8 mouse cellular contexts compared by ENCODE assay signal in the genomic region with DNA sequence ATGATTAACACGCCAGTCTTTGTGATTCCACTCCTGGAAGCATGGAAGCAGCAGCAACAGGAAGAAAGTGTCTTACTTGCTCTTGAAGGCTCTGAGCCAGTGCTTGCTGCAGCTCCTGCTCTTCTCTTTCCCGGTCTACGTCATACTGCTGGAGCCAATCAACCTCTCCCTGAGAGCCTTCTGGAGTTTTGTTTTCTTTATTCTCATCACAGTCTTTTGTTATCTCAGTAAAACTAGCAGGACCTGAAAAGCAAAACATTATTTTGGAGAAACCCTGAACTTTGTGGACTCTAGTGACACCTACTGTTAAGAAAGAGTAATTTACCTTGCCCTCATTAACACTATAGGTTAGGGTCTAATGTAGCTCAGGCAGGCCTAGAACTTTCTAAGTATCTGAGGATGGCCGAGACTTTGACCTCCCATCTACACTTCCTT. TPM values are rescaled to one million over a fixed set of nuclear protein-coding genes. Genes with fewer than 3 reads are reported as not detected.
A peak's percentile ranks its signal among the peaks of the same experiment; 100 is the strongest.
DNase-seq lines count a peak whose midpoint lies in the region; ATAC-seq lines count a peak whose summit lies in the region.

No protein-coding gene starts in this region.

- peak; percentile 73 for DNase-seq in hindbrain, embryonic 14.5 days (ENCODE audit: low spot score)
- no peak for DNase-seq in hindbrain, embryonic 10.5 days (ENCODE audit: low spot score)
- DNase-seq in ES-CJ7 (ENCODE audit: low read depth, low spot score), result peak; percentile 52
- peak; percentile 47 for DNase-seq in c-Kit-positive CD71-positive TER-119-negative erythroid progenitor cells, embryonic 14.5 days (ENCODE audit: low read depth)
- peak; percentile 26 for DNase-seq in hindlimb bud, embryonic 11.5 days (ENCODE audit: extremely low spot score, low read depth, low spot score)
- peak; percentile 11 for DNase-seq in lung, postnatal 14 days
- no peak for DNase-seq in layer of hippocampus, adult 9-11 months
- no peak for DNase-seq in right cerebral cortex, postnatal 25 days

- H3K9me3 ChIP-seq in hindbrain, embryonic 14.5 days (ENCODE audit: control insufficient read depth, low read length), result no peaks in the 10 kb centered on the region
- no peaks in the 10 kb centered on the region for H3K9me3 ChIP-seq in hindbrain, embryonic 10.5 days

- H3K27ac ChIP-seq in hindbrain, embryonic 14.5 days, result no peak overlapping the region
- H3K27ac ChIP-seq in hindbrain, embryonic 10.5 days, result no peak overlapping the region

- no peaks in the 10 kb centered on the region for H3K4me1 ChIP-seq in hindbrain, embryonic 14.5 days (replicated peaks; ENCODE audit: control insufficient read depth, insufficient read depth, low read length)
- H3K4me1 ChIP-seq in hindbrain, embryonic 10.5 days (replicated peaks), result no peaks in the 10 kb centered on the region

- H3K4me2 ChIP-seq in hindbrain, embryonic 14.5 days (replicated peaks), result no peak overlapping the region

- WGBS in hindbrain, embryonic 14.5 days, result 62% methylated on average over 4 of the region's 4 CpGs
- 74% methylated on average over 4 of the region's 4 CpGs for WGBS in hindbrain, embryonic 10.5 days

- peaks cover 94% of the 10 kb centered on the region for H3K36me3 ChIP-seq in hindbrain, embryonic 14.5 days (replicated peaks; ENCODE audit: control insufficient read depth, insufficient read depth)
- peaks cover 98% of the 10 kb centered on the region for H3K36me3 ChIP-seq in hindbrain, embryonic 10.5 days

- H3K4me3 ChIP-seq in hindbrain, embryonic 14.5 days (replicated peaks; ENCODE audit: low read length), result no peak overlapping the region
- no peak overlapping the region for H3K4me3 ChIP-seq in hindbrain, embryonic 10.5 days

- no peak overlapping the region for H3K9ac ChIP-seq in hindbrain, embryonic 14.5 days

- no peak for ATAC-seq in hindbrain, embryonic 14.5 days (ENCODE audit: low FRiP score)

- H3K27me3 ChIP-seq in hindbrain, embryonic 14.5 days (ENCODE audit: control insufficient read depth, insufficient read depth, low read length), result no peaks in the 10 kb centered on the region
- H3K27me3 ChIP-seq in hindbrain, embryonic 10.5 days (ENCODE audit: insufficient read depth, poor library complexity, severe bottlenecking), result no peaks in the 10 kb centered on the region

RNA-seq across cellular contexts. Expression of gene Vil1, which starts 43.5 kb away (rescaled TPM):
- 0.16 and 0.34 TPM in 2 replicates for polyA plus RNA-seq in hindbrain, embryonic 14.5 days (2014; fragmentation: Nextera tagmentation; extraction: Ambion mirVana)
- 0.21 and 0.24 TPM in 2 replicates for polyA plus RNA-seq in hindbrain, embryonic 10.5 days (2016; fragmentation: Nextera tagmentation; extraction: Ambion mirVana)

RNA-seq across cellular contexts. Expression of gene Cnot9, which starts 53.2 kb away (rescaled TPM):
- polyA plus RNA-seq in hindbrain, embryonic 14.5 days (2014; fragmentation: Nextera tagmentation; extraction: Ambion mirVana), result 48.3 and 51.4 TPM in 2 replicates
- polyA plus RNA-seq in hindbrain, embryonic 10.5 days (2016; fragmentation: Nextera tagmentation; extraction: Ambion mirVana), result 84.6 and 100 TPM in 2 replicates

Comparison
In these comparisons a context has a peak if more than half of its experiments do, and no peak if none do; other contexts are left out.
1. DNase-seq: peak in hindbrain, embryonic 14.5 days (single experiment), ES-CJ7 (single experiment), c-Kit-positive CD71-positive TER-119-negative erythroid progenitor cells, embryonic 14.5 days (single experiment), hindlimb bud, embryonic 11.5 days (single experiment) and lung, postnatal 14 days (single experiment); none in hindbrain, embryonic 10.5 days (single experiment), layer of hippocampus, adult 9-11 months (single experiment) and right cerebral cortex, postnatal 25 days (single experiment).